Mouse (Mus musculus) neural tube, embryonic 12.5 days (tissue): ENCODE data around the gene Arhgap23. TPM values are rescaled to one million over a fixed set of nuclear protein-coding genes. Genes with fewer than 3 reads are reported as not detected.

Source experiments
- ATAC-seq: fragments of 200-750 bp; cut with Nextera tagmentation; 2 replicates; pipeline ENCODE4 v1.8.0; 2017; ENCODE audit warnings: low read depth, mild to moderate bottlenecking, moderate TSS enrichment, moderate library complexity; ENCODE audit not compliant: low FRiP score
- H3K27ac ChIP-seq: fragments of 300-500 bp; sonication (generic); 2 replicates; pipeline ENCODE4 v1.5.1; 2016
- H3K27me3 ChIP-seq: fragments of 300-500 bp; sonication (generic); replicated peaks from 2 replicates; pipeline ENCODE4 v1.6.1; 2016; ENCODE audit warnings: mild to moderate bottlenecking
- H3K36me3 ChIP-seq: fragments of 300-500 bp; sonication (generic); 2 replicates; pipeline ENCODE4 v1.6.1; 2016; ENCODE audit warnings: mild to moderate bottlenecking
- H3K4me1 ChIP-seq: fragments of 300-500 bp; sonication (generic); 2 replicates; pipeline ENCODE4 v1.6.1; 2016
- H3K4me2 ChIP-seq: fragments of 300-500 bp; sonication (generic); replicated peaks from 2 replicates; pipeline ENCODE4 v1.6.1; 2016; ENCODE audit warnings: mild to moderate bottlenecking
- H3K4me3 ChIP-seq: fragments of 300-500 bp; sonication (generic); 2 replicates; pipeline ENCODE4 v1.5.1; 2016
- H3K9ac ChIP-seq: fragments of 300-500 bp; sonication (generic); 2 replicates; pipeline ENCODE4 v1.6.1; 2016; ENCODE audit warnings: mild to moderate bottlenecking
- H3K9me3 ChIP-seq: fragments of 300-500 bp; sonication (generic); 2 replicates; pipeline ENCODE4 v1.6.1; 2016; ENCODE audit warnings: mild to moderate bottlenecking
- WGBS: fragments of 180-500 bp; shearing (Covaris S2); methylation state at CpG from one replicate; pipeline ENCODE4 v1.1.7; 2016; 5-methylcytosine and 5-hydroxymethylcytosine counted together
- polyA plus RNA-seq: library from polyadenylated mRNA; unstranded; fragments of >200 nt; fragmentation: Nextera tagmentation; extraction: Ambion mirVana; gene quantifications from 2 replicates; pipeline ENCODE4 v1.2.1, GENCODE M21; 2016

Gene Arhgap23
- polyA plus RNA-seq, 1 experiment from 2014 or later, result 9.3 TPM

- no peak overlapping the region for H3K4me3 ChIP-seq
- no peak for ATAC-seq
- 0% methylated on average over 6 of the region's 6 CpGs for WGBS
- H3K36me3 ChIP-seq, result no peaks in the 10 kb centered on the region
- H3K27ac ChIP-seq, result no peak overlapping the region
- H3K9me3 ChIP-seq, result no peaks in the 10 kb centered on the region
- no peak overlapping the region for H3K4me2 ChIP-seq
- H3K27me3 ChIP-seq, result peaks cover 24% of the 10 kb centered on the region
- H3K9ac ChIP-seq, result no peak overlapping the region
- H3K4me1 ChIP-seq, result peaks cover 47% of the 10 kb centered on the region
These were observed 7.2 kb upstream of the Arhgap23 start for GRCm38 (mm10) chr11:97408171-97408570.

DNA sequence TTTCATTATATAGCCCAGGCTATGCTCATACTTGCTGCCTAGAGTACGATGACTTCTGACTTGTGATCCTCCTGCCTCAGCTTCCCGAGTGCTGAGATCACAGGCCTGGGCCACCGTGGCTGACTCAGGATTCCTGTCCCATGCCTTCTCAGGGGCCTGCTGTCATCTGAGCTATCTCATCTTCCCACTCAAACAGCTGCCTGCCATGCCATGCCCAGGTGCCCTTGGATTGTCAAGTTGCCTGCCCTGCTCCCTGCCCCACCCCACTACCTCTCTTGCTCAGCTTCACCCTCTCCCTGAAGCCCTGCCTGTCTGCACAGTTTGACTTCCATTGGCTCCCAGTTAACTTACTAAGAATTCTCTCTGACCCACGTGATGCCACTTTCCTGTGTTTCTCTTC is 4.4 kb upstream of the Arhgap23 start:
- no peak for ATAC-seq
- 86% methylated on average over 4 of the region's 4 CpGs for WGBS
- peaks cover 22% of the 10 kb centered on the region for H3K27me3 ChIP-seq

DNA sequence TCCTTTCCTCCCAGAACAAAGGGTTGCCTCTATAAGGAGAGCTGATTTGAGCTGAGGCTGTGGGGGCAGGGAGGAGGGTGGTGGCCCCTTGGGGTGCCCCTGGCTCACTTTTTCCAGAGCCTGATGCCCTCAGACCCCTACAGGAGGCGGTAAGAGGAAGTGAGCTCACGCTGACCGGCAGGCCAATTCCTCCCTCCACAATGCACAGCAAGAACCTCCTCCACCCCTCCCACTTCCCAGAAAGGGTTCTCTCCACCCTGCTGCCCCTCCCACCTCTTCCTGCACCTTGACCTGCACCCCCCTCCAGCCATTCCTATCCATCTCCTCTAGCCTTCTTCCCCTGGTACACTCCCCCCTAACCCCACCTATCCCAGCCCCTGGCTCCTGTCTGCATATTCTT is 3.2 kb upstream of the Arhgap23 start:
- Histone ChIP-seq H3K9me3 (no peaks in the 10 kb centered on the region), H3K9ac (no peak overlapping the region), H3K27ac (no peak overlapping the region), H3K4me3 (no peak overlapping the region), H3K27me3 (peaks cover 11% of the 10 kb centered on the region), H3K4me1 (peaks cover 24% of the 10 kb centered on the region), H3K36me3 (no peaks in the 10 kb centered on the region), H3K4me2 (no peak overlapping the region)
- ATAC-seq, result no peak
- 14% methylated on average over 3 of the region's 3 CpGs for WGBS

More for the DNA sequence above, 4.4 kb upstream of the Arhgap23 start:
- peaks cover 34% of the 10 kb centered on the region for H3K4me1 ChIP-seq
- H3K4me2 ChIP-seq, result no peak overlapping the region
- H3K9me3 ChIP-seq, result no peaks in the 10 kb centered on the region
- no peak overlapping the region for H3K27ac ChIP-seq
- H3K4me3 ChIP-seq, result no peak overlapping the region
- no peaks in the 10 kb centered on the region for H3K36me3 ChIP-seq
- H3K9ac ChIP-seq, result no peak overlapping the region

DNA sequence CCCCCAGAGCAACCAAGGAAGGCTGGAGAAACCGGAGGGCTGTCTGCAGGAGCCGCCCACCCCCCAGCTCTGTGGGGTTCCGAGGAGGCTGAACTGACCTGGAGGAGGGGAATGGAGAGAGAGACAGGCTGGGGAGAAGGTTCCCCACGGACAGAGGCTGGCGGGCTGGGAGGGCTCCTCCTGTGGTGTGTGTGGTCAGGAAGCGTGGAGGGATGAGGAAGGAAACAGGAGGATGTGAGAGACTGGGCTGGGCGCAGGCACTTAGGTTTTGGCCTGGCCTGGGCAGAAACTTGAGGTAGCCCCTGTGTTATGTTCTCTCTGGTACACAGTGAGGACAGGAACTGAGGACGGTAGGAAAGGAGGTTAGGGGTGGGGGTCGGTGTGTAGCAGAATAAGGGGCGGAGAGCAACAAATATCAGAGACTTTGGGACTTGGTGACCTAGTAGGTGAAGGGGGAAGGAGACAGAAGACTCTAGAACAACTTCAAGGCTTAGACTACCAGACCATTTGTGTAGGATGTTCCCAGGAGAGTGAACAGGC is 2.5 kb upstream of the Arhgap23 start:
- Histone ChIP-seq H3K9ac (no peak overlapping the region), H3K4me3 (no peak overlapping the region), H3K4me1 (peaks cover 17% of the 10 kb centered on the region), H3K36me3 (no peaks in the 10 kb centered on the region), H3K9me3 (no peaks in the 10 kb centered on the region), H3K27ac (no peak overlapping the region), H3K27me3 (peaks cover 5% of the 10 kb centered on the region; the same call in 1 of the 2 replicates), H3K4me2 (peak overlapping the region; percentile 20; the same call in 1 of the 2 replicates)
- no peak for ATAC-seq
- WGBS, result 39% methylated on average over 10 of the region's 10 CpGs

DNA sequence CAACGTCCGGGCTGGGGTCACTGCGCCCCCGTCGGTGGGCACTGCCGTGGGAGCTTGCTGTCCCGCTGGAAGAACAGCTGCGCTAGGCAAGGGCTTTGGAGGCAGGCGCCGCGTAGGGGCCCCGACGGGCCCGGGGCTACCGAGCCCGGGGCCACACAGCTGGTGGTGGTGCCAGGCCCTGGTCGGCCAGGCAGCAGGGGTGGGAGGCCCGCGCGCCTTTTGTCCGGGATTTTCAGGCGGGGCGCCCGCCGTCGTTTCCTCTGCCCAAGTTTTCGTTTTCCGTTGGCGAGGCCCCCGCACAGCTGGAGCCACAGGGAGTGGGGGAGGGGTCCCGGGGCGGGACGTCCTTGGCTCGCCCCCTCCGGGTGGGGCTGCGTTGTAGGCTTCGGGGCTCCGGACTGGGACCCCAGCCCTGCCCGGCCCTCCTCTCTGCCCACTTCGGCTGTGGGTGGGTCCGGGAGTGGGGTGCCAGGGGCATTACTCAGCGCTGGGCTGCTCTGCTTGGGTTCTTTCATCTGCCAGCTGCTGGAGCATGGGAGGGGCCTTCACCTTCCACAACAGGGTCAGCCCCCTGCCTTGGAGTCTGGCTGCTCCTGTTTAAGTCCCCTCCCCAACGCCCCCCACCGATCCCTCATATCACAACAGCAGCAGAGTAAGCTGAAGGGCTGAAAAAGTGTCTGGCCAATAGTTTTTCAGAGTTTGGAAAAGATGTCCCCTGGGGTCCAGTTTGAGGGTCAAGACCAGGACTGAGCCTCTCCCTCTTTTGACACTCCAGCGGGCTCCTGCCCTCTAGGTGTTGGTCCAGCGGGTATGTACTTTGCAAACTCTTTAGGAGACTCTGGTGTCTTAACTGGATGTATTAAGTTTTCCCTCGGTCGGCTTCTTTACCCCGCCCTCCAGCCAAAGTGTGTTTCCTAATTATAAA is 641 bp downstream of the Arhgap23 start:
- WGBS, result 2% methylated on average over 49 of the region's 49 CpGs
- Histone ChIP-seq H3K4me1 (peaks cover 17% of the 10 kb centered on the region), H3K4me2 (peak overlapping the region; percentile 82), H3K27ac (no peak overlapping the region), H3K9ac (peak overlapping the region; percentile 60), H3K36me3 (no peaks in the 10 kb centered on the region), H3K27me3 (peaks cover 5% of the 10 kb centered on the region; the same call in 1 of the 2 replicates), H3K9me3 (no peaks in the 10 kb centered on the region), H3K4me3 (peak overlapping the region; percentile 47)
- peak; percentile 43 for ATAC-seq

- H3K4me3 ChIP-seq, result no peak overlapping the region
- H3K27me3 ChIP-seq, result peaks cover 5% of the 10 kb centered on the region; the same call in 1 of the 2 replicates
- ATAC-seq, result no peak
- WGBS, result 5% methylated on average over 5 of the region's 5 CpGs
- no peaks in the 10 kb centered on the region for H3K36me3 ChIP-seq
- H3K27ac ChIP-seq, result no peak overlapping the region
- H3K9me3 ChIP-seq, result no peaks in the 10 kb centered on the region
- no peak overlapping the region for H3K9ac ChIP-seq
- H3K4me2 ChIP-seq, result peak overlapping the region; percentile 82
- peaks cover 17% of the 10 kb centered on the region for H3K4me1 ChIP-seq
These were observed 1.3 kb downstream of the Arhgap23 start for GRCm38 (mm10) chr11:97416637-97417035.

GRCm38 (mm10) chr11:97418834-97419539 is 3.7 kb downstream of the Arhgap23 start:
- Histone ChIP-seq H3K9ac (no peak overlapping the region), H3K27me3 (peaks cover 5% of the 10 kb centered on the region; the same call in 1 of the 2 replicates), H3K4me3 (no peak overlapping the region), H3K9me3 (no peaks in the 10 kb centered on the region), H3K27ac (no peak overlapping the region), H3K36me3 (no peaks in the 10 kb centered on the region), H3K4me1 (peaks cover 21% of the 10 kb centered on the region), H3K4me2 (no peak overlapping the region)
- WGBS, result 71% methylated on average over 14 of the region's 14 CpGs
- no peak for ATAC-seq

GRCm38 (mm10) chr11:97419540-97419900 is 4.2 kb downstream of the Arhgap23 start:
- H3K4me1 ChIP-seq, result peaks cover 21% of the 10 kb centered on the region
- H3K27me3 ChIP-seq, result peaks cover 5% of the 10 kb centered on the region; the same call in 1 of the 2 replicates
- no peak overlapping the region for H3K27ac ChIP-seq
- H3K9me3 ChIP-seq, result no peaks in the 10 kb centered on the region
- no peak overlapping the region for H3K4me2 ChIP-seq
- ATAC-seq, result no peak
- WGBS, result 79% methylated on average over 5 of the region's 5 CpGs
- no peaks in the 10 kb centered on the region for H3K36me3 ChIP-seq
- no peak overlapping the region for H3K9ac ChIP-seq
- no peak overlapping the region for H3K4me3 ChIP-seq

- H3K36me3 ChIP-seq, result no peaks in the 10 kb centered on the region
- H3K4me2 ChIP-seq, result no peak overlapping the region
- ATAC-seq, result no peak
- no peaks in the 10 kb centered on the region for H3K9me3 ChIP-seq
- H3K9ac ChIP-seq, result no peak overlapping the region
- H3K4me1 ChIP-seq, result peaks cover 9% of the 10 kb centered on the region; the same call in 1 of the 2 replicates
- no peak overlapping the region for H3K27ac ChIP-seq
- no peaks in the 10 kb centered on the region for H3K27me3 ChIP-seq
- WGBS, result 38% methylated on average over 4 of the region's 4 CpGs
- no peak overlapping the region for H3K4me3 ChIP-seq
These were observed 7.2 kb downstream of the Arhgap23 start for GRCm38 (mm10) chr11:97422507-97422906.

DNA sequence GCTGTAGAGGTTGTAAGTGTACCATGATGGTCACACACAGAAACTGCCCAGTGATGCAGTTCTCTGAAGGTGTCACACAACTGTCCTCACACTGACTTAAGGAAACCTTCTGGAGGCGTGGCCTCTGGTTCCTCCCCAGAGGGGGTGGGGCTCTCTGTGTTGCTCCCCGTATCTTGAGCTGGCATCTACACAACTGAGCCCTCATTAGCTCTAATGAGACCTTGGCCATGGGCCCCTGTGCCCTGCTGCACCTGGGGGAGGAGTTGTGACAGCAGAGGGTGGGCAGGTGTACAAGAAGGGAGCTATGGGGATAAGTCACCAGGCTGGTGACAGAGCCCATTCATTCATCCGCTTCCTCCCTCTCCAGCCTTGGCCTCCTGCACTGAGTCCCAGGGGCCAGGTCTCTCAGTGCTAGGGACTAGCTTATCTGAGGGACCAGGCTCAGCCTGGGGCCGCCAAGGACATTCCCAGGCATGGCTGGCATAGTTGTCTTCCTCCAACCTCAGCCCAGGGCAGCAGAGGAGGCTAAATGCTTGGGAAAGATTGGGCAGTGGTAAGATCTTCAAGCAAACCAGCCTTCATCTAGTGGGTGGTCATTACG is 8.9 kb downstream of the Arhgap23 start:
- Histone ChIP-seq H3K4me1 (peaks cover 21% of the 10 kb centered on the region), H3K9ac (no peak overlapping the region), H3K4me3 (no peak overlapping the region), H3K9me3 (no peaks in the 10 kb centered on the region), H3K4me2 (no peak overlapping the region), H3K36me3 (no peaks in the 10 kb centered on the region), H3K27me3 (no peaks in the 10 kb centered on the region), H3K27ac (no peak overlapping the region)
- 65% methylated on average over 5 of the region's 5 CpGs for WGBS
- ATAC-seq, result no peak

GRCm38 (mm10) chr11:97424802-97425201 is 9.5 kb downstream of the Arhgap23 start:
- H3K9ac ChIP-seq, result no peak overlapping the region
- H3K27me3 ChIP-seq, result no peaks in the 10 kb centered on the region; the same call in 1 of the 2 replicates
- no peak overlapping the region for H3K27ac ChIP-seq
- H3K9me3 ChIP-seq, result no peaks in the 10 kb centered on the region
- no peak overlapping the region for H3K4me3 ChIP-seq
- 71% methylated on average over 3 of the region's 3 CpGs for whole genome bisulfite sequencing
- peaks cover 21% of the 10 kb centered on the region for H3K4me1 ChIP-seq
- ATAC-seq, result no peak
- H3K4me2 ChIP-seq, result no peak overlapping the region
- no peaks in the 10 kb centered on the region for H3K36me3 ChIP-seq
